Mouse (Mus musculus) liver, embryonic 14.5 days (tissue): ENCODE measurements around the gene Cox20.

Experiments
- CTCF ChIP-seq: IDR thresholded peaks from 2 replicates; pipeline ENCODE4 v1.5.1; 2016; ENCODE audit warnings: antibody characterized with exemption, low read depth, control low read depth
- EP300 ChIP-seq: IDR thresholded peaks from 2 replicates; pipeline ENCODE4 v1.6.1; 2016; ENCODE audit warnings: antibody characterized with exemption, low read depth

DNA sequence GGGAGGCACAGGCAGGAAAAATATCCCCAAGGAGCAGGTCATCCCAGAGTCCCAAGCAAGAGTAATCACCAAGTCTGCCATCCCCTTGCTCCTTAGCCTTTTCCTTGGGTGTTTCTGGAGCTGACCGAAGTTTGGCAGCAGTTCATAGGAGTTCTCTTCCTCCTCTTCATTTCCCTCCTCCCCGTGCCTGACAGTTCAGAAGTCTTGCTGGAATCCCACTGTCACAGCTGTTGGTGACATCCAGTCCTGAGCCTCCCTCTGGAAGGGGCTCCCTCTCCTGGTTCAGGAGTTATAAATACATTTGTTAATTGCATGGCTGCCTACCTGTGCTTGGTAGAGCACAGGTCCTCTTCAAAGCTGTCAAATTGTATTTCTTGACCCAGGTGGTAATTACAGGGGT lies 9.4 kb upstream of the Cox20 start:
- TF ChIP-seq EP300 (no peak), CTCF (no peak)
